Mouse (Mus musculus) hindbrain, embryonic 13.5 days (tissue): ENCODE results near the gene Dhx29. TPM values are rescaled to one million over a fixed set of nuclear protein-coding genes. Genes with fewer than 3 reads are reported as not detected.
A peak's percentile ranks its signal among the peaks of the same experiment; 100 is the strongest.

ENCODE experiments used
- ATAC-seq: fragments of 200-750 bp; cut with Nextera tagmentation; 2 replicates; pipeline ENCODE4 v1.8.0; 2017; ENCODE audit warnings: moderate TSS enrichment; ENCODE audit not compliant: low FRiP score
- H3K27ac ChIP-seq: fragments of 300-500 bp; sonication (generic); 2 replicates; pipeline ENCODE4 v1.5.1; 2015; ENCODE audit warnings: inconsistent platforms, mild to moderate bottlenecking, moderate library complexity
- H3K27me3 ChIP-seq: fragments of 300-500 bp; sonication (generic); 2 replicates; pipeline ENCODE4 v1.6.1; 2015; ENCODE audit warnings: mild to moderate bottlenecking, inconsistent platforms
- H3K36me3 ChIP-seq: fragments of 300-500 bp; sonication (generic); 2 replicates; pipeline ENCODE4 v1.6.1; 2015; ENCODE audit warnings: mild to moderate bottlenecking, inconsistent platforms
- H3K4me1 ChIP-seq: fragments of 300-500 bp; sonication (generic); replicated peaks from 2 replicates; pipeline ENCODE4 v1.6.1; 2015; ENCODE audit warnings: inconsistent platforms
- H3K4me2 ChIP-seq: fragments of 300-500 bp; sonication (generic); 2 replicates; pipeline ENCODE4 v1.6.1; 2015; ENCODE audit warnings: inconsistent platforms, mild to moderate bottlenecking, moderate library complexity
- H3K4me3 ChIP-seq: fragments of 300-500 bp; sonication (generic); 2 replicates; pipeline ENCODE4 v1.5.1; 2015; ENCODE audit warnings: mild to moderate bottlenecking, inconsistent platforms
- H3K9ac ChIP-seq: fragments of 300-500 bp; sonication (generic); 2 replicates; pipeline ENCODE4 v1.6.1; 2015; ENCODE audit warnings: mild to moderate bottlenecking, inconsistent platforms
- H3K9me3 ChIP-seq: fragments of 300-500 bp; sonication (generic); 2 replicates; pipeline ENCODE4 v1.6.1; 2016; ENCODE audit warnings: inconsistent platforms
- WGBS: fragments of 180-500 bp; shearing (Covaris S2); methylation state at CpG from one replicate; pipeline ENCODE4 v1.1.7; 2015; 5-methylcytosine and 5-hydroxymethylcytosine counted together
- polyA plus RNA-seq: library from polyadenylated mRNA; unstranded; fragments of >200 nt; fragmentation: Nextera tagmentation; extraction: Ambion mirVana; gene quantifications from 2 replicates; pipeline ENCODE4 v1.2.1, GENCODE M21; 2015

The Dhx29 gene
- polyA plus RNA-seq, 1 experiment from 2014 or later: 38.6 TPM

DNA sequence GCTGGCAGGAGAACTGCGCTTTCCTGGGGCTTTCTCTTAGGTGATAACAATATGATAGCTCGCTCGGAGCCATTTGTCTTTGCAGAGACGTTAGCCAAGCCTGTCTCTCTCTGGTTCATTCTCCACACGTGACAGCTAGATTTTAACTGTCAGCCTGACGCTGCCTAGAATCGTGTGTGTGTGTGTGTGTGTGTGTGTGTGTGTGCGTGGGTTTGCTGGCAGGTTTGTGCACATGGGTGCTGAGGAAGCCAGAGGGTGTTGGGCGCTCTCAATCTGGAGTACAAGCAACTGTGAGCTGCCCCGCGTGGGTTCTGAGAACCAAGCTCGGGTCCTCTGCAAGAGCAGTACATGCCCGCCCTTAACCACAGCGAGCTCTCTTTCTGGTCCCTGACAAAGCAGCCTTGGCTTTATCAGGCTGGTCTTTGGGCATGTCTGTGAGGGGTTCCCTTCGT, 14.7 kb downstream of the Dhx29 start:
- H3K27ac ChIP-seq: no peak overlapping the region
- no peaks in the 10 kb centered on the region for H3K4me1 ChIP-seq
- H3K36me3 ChIP-seq: peaks cover 91% of the 10 kb centered on the region
- no peaks in the 10 kb centered on the region for H3K9me3 ChIP-seq
- H3K27me3 ChIP-seq: no peaks in the 10 kb centered on the region
- H3K9ac ChIP-seq: no peak overlapping the region
- H3K4me2 ChIP-seq: no peak overlapping the region
- 80% methylated on average over 15 of the region's 15 CpGs for WGBS
- H3K4me3 ChIP-seq: no peak overlapping the region
- no peak for ATAC-seq

- Histone ChIP-seq H3K9me3 (no peaks in the 10 kb centered on the region), H3K27ac (no peak overlapping the region), H3K27me3 (no peaks in the 10 kb centered on the region), H3K4me1 (no peaks in the 10 kb centered on the region), H3K4me3 (no peak overlapping the region), H3K36me3 (peaks cover 92% of the 10 kb centered on the region), H3K9ac (no peak overlapping the region), H3K4me2 (no peak overlapping the region)
- no peak for ATAC-seq
- 97% methylated on average over 9 of the region's 9 CpGs for WGBS
Observed at GRCm38 (mm10) chr13:112945312-112945711, 18.1 kb downstream of the Dhx29 start.

- 91% methylated on average over 6 of the region's 6 CpGs for WGBS
- ATAC-seq: no peak
Observed at GRCm38 (mm10) chr13:112945900-112946299, 18.6 kb downstream of the Dhx29 start.

DNA sequence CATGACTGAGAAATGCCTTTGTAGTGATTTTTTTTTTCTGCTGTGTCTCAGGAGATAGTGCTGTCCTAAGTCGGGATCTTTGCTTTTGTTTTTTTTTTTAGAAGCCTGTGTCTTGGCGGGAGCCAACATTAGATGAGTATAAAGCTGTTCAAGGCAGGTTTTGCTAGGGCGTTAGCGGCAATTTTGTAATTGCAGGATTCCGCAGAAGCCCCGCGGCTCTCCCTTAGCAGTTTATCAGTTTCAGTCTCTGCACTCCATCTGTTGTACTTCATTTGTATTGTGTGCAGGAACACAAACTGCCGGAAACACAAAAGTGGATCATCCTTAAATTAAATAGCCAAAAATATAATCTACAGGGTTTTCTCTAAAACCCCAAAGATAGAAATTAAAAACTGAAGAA, 26.8 kb downstream of the Dhx29 start:
- Histone ChIP-seq H3K27ac (no peak overlapping the region), H3K36me3 (peaks cover 91% of the 10 kb centered on the region), H3K4me2 (no peak overlapping the region), H3K9me3 (no peaks in the 10 kb centered on the region), H3K4me3 (no peak overlapping the region), H3K27me3 (no peaks in the 10 kb centered on the region), H3K9ac (no peak overlapping the region), H3K4me1 (no peaks in the 10 kb centered on the region)
- ATAC-seq: no peak
- WGBS: 94% methylated on average over 8 of the region's 8 CpGs

More at GRCm38 (mm10) chr13:112945900-112946299, 18.6 kb downstream of the Dhx29 start:
- no peak overlapping the region for H3K9ac ChIP-seq
- H3K36me3 ChIP-seq: peaks cover 93% of the 10 kb centered on the region
- H3K4me3 ChIP-seq: no peak overlapping the region
- H3K4me2 ChIP-seq: no peak overlapping the region
- no peaks in the 10 kb centered on the region for H3K9me3 ChIP-seq
- H3K27me3 ChIP-seq: no peaks in the 10 kb centered on the region
- no peaks in the 10 kb centered on the region for H3K4me1 ChIP-seq
- no peak overlapping the region for H3K27ac ChIP-seq

DNA sequence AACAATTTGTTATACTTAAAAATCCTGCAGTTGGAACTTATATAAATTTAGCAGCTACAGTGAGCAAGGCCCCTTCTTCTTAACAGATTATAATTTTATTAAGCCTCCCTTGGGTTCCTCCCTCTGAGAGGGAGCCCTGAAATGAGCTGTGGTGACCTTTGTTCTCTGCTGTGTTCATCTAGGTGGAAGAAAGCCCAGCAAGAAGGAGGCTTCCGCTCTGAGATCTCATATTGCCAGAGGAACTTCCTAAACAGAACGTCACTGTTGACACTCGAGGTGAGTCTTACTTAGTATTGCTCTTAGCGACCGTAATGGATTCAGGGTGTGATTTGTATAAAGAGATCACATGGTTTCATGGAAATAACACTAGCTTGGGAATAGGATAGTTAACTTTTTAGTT, 35.8 kb downstream of the Dhx29 start:
- no peaks in the 10 kb centered on the region for H3K4me1 ChIP-seq
- H3K4me2 ChIP-seq: no peak overlapping the region
- no peak for ATAC-seq
- H3K27me3 ChIP-seq: no peaks in the 10 kb centered on the region
- H3K9ac ChIP-seq: no peak overlapping the region
- 89% methylated on average over 5 of the region's 5 CpGs for WGBS
- H3K4me3 ChIP-seq: no peak overlapping the region
- H3K9me3 ChIP-seq: no peaks in the 10 kb centered on the region
- H3K36me3 ChIP-seq: peaks cover 90% of the 10 kb centered on the region
- H3K27ac ChIP-seq: no peak overlapping the region

DNA sequence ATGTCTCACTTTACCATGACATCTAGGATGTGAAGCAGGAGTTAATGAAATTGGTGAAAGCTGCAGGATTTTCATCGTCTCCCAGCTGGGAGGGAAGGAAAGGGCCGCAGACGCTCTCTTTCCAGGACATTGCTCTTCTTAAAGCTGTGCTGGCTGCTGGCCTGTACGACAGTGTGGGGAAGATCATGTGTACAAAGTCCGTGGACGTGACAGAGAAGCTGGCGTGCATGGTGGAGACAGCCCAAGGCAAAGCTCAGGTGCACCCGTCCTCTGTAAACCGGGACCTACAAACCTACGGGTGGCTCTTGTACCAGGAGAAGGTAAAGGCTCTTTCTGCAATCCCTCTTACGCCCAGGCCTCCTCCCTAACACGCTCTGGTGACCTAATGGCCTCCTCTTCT, 37.2 kb downstream of the Dhx29 start:
- Histone ChIP-seq H3K4me2 (no peak overlapping the region), H3K27ac (no peak overlapping the region), H3K4me3 (no peak overlapping the region), H3K27me3 (no peaks in the 10 kb centered on the region), H3K4me1 (no peaks in the 10 kb centered on the region), H3K36me3 (peaks cover 88% of the 10 kb centered on the region), H3K9ac (no peak overlapping the region), H3K9me3 (no peaks in the 10 kb centered on the region)
- ATAC-seq: no peak
- 94% methylated on average over 12 of the region's 12 CpGs for WGBS

DNA sequence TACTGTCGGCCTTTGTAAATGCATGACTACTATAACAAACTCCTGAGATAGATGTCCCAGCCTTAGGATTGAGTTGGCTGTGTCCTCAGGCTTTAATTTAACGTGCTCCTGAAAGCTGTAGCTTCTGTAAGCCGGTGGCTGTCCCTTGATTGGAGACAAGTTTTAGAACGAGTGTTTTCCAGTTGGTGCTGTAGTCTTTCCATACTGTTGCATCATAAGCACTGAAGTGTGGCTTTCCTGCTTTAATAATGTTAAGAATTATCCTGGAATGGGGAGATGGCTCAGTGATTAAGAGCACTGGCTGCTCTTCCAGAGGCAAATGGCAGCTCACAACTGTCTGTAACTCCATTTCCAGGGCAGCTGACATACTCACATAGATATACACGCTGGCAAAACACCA, 40.0 kb downstream of the Dhx29 start:
- H3K4me3 ChIP-seq: no peak overlapping the region
- no peaks in the 10 kb centered on the region for H3K27me3 ChIP-seq
- peaks cover 68% of the 10 kb centered on the region for H3K36me3 ChIP-seq
- H3K4me1 ChIP-seq: no peaks in the 10 kb centered on the region
- WGBS: 98% methylated on average over 5 of the region's 5 CpGs
- no peak for ATAC-seq
- no peak overlapping the region for H3K27ac ChIP-seq
- H3K9ac ChIP-seq: no peak overlapping the region
- no peak overlapping the region for H3K4me2 ChIP-seq
- H3K9me3 ChIP-seq: no peaks in the 10 kb centered on the region

DNA sequence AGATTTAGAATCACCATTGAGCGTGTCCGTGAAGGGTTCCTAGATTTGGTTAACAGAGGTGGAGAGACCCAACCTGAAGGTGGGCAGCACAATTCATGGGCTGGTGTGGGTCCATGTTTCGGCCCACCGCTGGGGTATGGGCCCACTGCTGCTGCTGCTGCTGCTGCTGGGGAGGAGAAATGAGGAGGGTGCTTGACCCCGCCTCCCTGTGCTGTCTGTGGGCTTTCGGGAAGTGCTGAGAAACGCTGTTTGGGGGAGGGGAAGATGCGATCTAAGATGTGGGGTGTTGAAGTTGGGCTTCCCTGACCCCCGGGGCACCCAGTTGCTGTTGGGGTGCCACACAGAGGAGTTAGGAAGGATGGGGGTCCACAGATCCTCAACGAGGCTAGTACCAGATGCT, 49.5 kb downstream of the Dhx29 start:
- no peak for ATAC-seq

DNA sequence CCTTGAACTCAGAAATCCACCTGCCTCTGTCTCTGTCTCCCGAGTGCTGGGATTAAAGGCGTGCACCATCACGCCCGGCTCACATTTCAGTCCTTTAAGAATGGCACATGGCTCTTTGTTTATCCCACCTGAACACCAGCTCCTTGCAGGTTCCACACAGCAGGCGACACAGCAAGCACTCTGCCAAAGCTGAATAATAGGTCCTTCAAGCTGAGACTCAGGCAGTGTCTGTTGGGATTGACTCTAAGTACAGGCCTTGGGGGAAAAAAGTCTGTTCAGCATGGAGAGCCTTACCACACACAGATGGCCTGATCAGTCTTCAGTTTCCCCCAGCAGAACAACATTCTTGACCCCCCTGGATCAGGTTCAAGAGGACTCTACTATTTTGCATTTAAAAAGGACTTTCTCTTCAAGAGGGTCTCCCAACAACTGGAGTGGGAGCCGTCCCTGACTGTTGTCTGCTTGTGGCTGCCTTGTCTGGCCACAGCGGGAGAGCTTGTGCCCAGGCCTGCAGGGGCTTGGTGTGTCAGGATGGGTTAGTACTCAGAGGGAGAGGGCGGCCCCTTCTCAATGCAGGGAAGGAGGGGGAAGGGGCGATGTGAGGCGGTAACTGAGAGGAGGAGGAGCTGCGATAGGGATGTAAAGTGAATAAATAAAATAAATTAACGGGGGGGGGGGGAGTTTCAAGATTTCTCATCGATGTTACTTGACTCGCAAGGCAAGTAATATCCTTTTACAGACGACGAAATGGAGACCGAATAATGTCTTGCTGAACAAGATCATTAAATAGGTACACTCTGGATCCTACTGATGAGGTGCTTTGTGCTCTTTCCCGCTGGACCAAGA, 58.6 kb downstream of the Dhx29 start:
- no peak for ATAC-seq
- H3K9ac ChIP-seq: no peak overlapping the region
- H3K4me3 ChIP-seq: peak overlapping the region; percentile 53
- H3K9me3 ChIP-seq: no peaks in the 10 kb centered on the region
- WGBS: 2% methylated on average over 18 of the region's 18 CpGs
- H3K27ac ChIP-seq: no peak overlapping the region
- peak overlapping the region; percentile 95 for H3K4me2 ChIP-seq
- H3K4me1 ChIP-seq: peaks cover 46% of the 10 kb centered on the region
- H3K36me3 ChIP-seq: no peaks in the 10 kb centered on the region
- H3K27me3 ChIP-seq: peaks cover 80% of the 10 kb centered on the region

More for the DNA sequence above, 49.5 kb downstream of the Dhx29 start:
- 52% methylated on average over 10 of the region's 10 CpGs for WGBS
- Histone ChIP-seq H3K9ac (no peak overlapping the region), H3K27me3 (peaks cover 38% of the 10 kb centered on the region), H3K4me2 (no peak overlapping the region), H3K36me3 (no peaks in the 10 kb centered on the region), H3K4me3 (no peak overlapping the region), H3K9me3 (no peaks in the 10 kb centered on the region), H3K27ac (no peak overlapping the region), H3K4me1 (no peaks in the 10 kb centered on the region)

- Histone ChIP-seq H3K4me2 (peak overlapping the region; percentile 95), H3K4me3 (peak overlapping the region; percentile 53), H3K4me1 (peaks cover 46% of the 10 kb centered on the region), H3K9me3 (no peaks in the 10 kb centered on the region), H3K27me3 (peaks cover 83% of the 10 kb centered on the region), H3K27ac (no peak overlapping the region), H3K36me3 (no peaks in the 10 kb centered on the region), H3K9ac (no peak overlapping the region)
- ATAC-seq: no peak
- 1% methylated on average over 17 of the region's 17 CpGs for WGBS
Observed at GRCm38 (mm10) chr13:112986451-112986950, 59.2 kb downstream of the Dhx29 start.

DNA sequence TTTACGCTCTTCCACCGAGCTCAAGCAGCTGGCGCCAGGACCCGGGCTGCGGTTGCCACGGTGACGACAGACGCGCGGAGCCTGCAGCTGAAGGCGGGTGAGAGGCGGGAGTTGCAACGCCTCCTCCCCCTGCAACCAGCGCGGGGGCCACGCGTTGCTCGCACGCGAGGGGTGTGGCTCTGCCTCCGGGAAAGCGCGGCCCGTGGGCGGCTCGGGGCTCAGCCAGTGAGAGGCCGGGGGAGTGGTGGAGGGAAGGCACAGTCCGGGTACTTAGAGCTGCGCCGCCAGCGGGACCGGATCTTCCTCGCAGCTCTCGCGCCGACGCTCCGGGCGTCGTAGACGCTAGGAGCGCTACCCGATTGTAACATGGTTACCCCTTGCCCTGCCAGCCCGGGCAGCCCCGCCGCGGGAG, 60.3 kb downstream of the Dhx29 start, which contains the start of gene Ccno:
Ccno (plus strand) TSS at position 271 of the 412 bp plus-strand sequence.
- Histone ChIP-seq H3K27me3 (peaks cover 82% of the 10 kb centered on the region), H3K36me3 (no peaks in the 10 kb centered on the region), H3K9me3 (no peaks in the 10 kb centered on the region), H3K4me1 (peaks cover 46% of the 10 kb centered on the region), H3K4me2 (peak within 1 kb of the TSS; percentile 95), H3K4me3 (peak within 1 kb of the TSS; percentile 53), H3K9ac (peak within 1 kb of the TSS; percentile 65), H3K27ac (no peak within 1 kb of the TSS)
- ATAC-seq: peak; percentile 95
- WGBS: 1% methylated on average over 39 of the region's 47 CpGs

- Histone ChIP-seq H3K4me1 (peaks cover 46% of the 10 kb centered on the region), H3K4me3 (peak overlapping the region; percentile 53), H3K4me2 (peak overlapping the region; percentile 95), H3K9ac (peak overlapping the region; percentile 65), H3K9me3 (no peaks in the 10 kb centered on the region), H3K36me3 (no peaks in the 10 kb centered on the region), H3K27ac (no peak overlapping the region), H3K27me3 (peaks cover 85% of the 10 kb centered on the region)
- WGBS: under 1% methylated on average over 39 of the region's 39 CpGs
- ATAC-seq: peak; percentile 56
Observed at GRCm38 (mm10) chr13:112987991-112988390, 60.7 kb downstream of the Dhx29 start.

GRCm38 (mm10) chr13:112988866-112989265, 61.6 kb downstream of the Dhx29 start:
- Histone ChIP-seq H3K4me1 (peaks cover 55% of the 10 kb centered on the region), H3K4me3 (peak overlapping the region; percentile 53), H3K9me3 (no peaks in the 10 kb centered on the region), H3K9ac (no peak overlapping the region), H3K27ac (no peak overlapping the region), H3K4me2 (peak overlapping the region; percentile 95), H3K27me3 (peaks cover 88% of the 10 kb centered on the region), H3K36me3 (no peaks in the 10 kb centered on the region)
- 2% methylated on average over 19 of the region's 19 CpGs for WGBS
- no peak for ATAC-seq
